Mouse (Mus musculus): ENCODE measurements at regions not wholly inside any gene's neighbourhood (a gene's known extent, or its start where the extent isn't known, plus 50 kb on each side); places are given as distances from the start of the nearest gene placed in this dataset.
A peak's percentile ranks its signal among the peaks of the same experiment; 100 is the strongest.

- Histone ChIP-seq H3K27ac (replicated peaks; ENCODE audit: low read depth, low read length) (no peak overlapping the region), H3K4me3 (ENCODE audit: insufficient read depth, low read depth, low read length) (no peak overlapping the region), H3K4me1 (ENCODE audit: control insufficient read depth, insufficient read depth, insufficient read length, low read length) (no peaks in the 10 kb centered on the region)
These were observed 198.7 kb downstream of the Ipo11 start for GRCm38 (mm10) chr13:106738011-106738410.

GRCm38 (mm10) chr13:106734323-106734722, 202.4 kb downstream of the Ipo11 start:
- Histone ChIP-seq H3K27ac (replicated peaks; ENCODE audit: low read depth, low read length) (no peak overlapping the region), H3K4me1 (ENCODE audit: control insufficient read depth, insufficient read depth, insufficient read length, low read length) (no peaks in the 10 kb centered on the region), H3K4me3 (ENCODE audit: insufficient read depth, low read depth, low read length) (no peak overlapping the region)

- H3K27ac ChIP-seq (replicated peaks; ENCODE audit: low read depth, low read length), result no peak overlapping the region
- no peak overlapping the region for H3K4me3 ChIP-seq (ENCODE audit: insufficient read depth, low read depth, low read length)
- no peaks in the 10 kb centered on the region for H3K4me1 ChIP-seq (ENCODE audit: control insufficient read depth, insufficient read depth, insufficient read length, low read length)
These were observed 203.9 kb downstream of the Ipo11 start for GRCm38 (mm10) chr13:106732906-106733305.

- Histone ChIP-seq H3K4me3 (ENCODE audit: insufficient read depth, low read depth, low read length) (no peak overlapping the region), H3K4me1 (ENCODE audit: control insufficient read depth, insufficient read depth, insufficient read length, low read length) (no peaks in the 10 kb centered on the region), H3K27ac (replicated peaks; ENCODE audit: low read depth, low read length) (no peak overlapping the region)
These were observed 213.4 kb downstream of the Ipo11 start for GRCm38 (mm10) chr13:106723315-106723714.

- H3K27ac ChIP-seq (replicated peaks; ENCODE audit: low read depth, low read length), result no peak overlapping the region
- no peaks in the 10 kb centered on the region for H3K4me1 ChIP-seq (ENCODE audit: control insufficient read depth, insufficient read depth, insufficient read length, low read length)
- H3K4me3 ChIP-seq (ENCODE audit: insufficient read depth, low read depth, low read length), result no peak overlapping the region
These were observed 215.6 kb downstream of the Ipo11 start for GRCm38 (mm10) chr13:106721167-106721566.

GRCm38 (mm10) chr13:106715771-106716170, 221.0 kb downstream of the Ipo11 start:
- H3K27ac ChIP-seq (replicated peaks; ENCODE audit: low read depth, low read length), result no peak overlapping the region
- H3K4me1 ChIP-seq (ENCODE audit: control insufficient read depth, insufficient read depth, insufficient read length, low read length), result no peaks in the 10 kb centered on the region

GRCm38 (mm10) chr13:106715234-106715633, 221.5 kb downstream of the Ipo11 start:
- Histone ChIP-seq H3K4me3 (ENCODE audit: insufficient read depth, low read depth, low read length) (no peak overlapping the region), H3K27ac (replicated peaks; ENCODE audit: low read depth, low read length) (no peak overlapping the region)

More at GRCm38 (mm10) chr13:106715771-106716170, 221.0 kb downstream of the Ipo11 start:
- no peak overlapping the region for H3K4me3 ChIP-seq (ENCODE audit: insufficient read depth, low read depth, low read length)

GRCm38 (mm10) chr13:106710580-106710979, 226.2 kb downstream of the Ipo11 start:
- no peaks in the 10 kb centered on the region for H3K4me1 ChIP-seq (ENCODE audit: control insufficient read depth, insufficient read depth, insufficient read length, low read length)
- no peak overlapping the region for H3K4me3 ChIP-seq (ENCODE audit: insufficient read depth, low read depth, low read length)
- no peak overlapping the region for H3K27ac ChIP-seq (replicated peaks; ENCODE audit: low read depth, low read length)

More at GRCm38 (mm10) chr13:106715234-106715633, 221.5 kb downstream of the Ipo11 start:
- no peaks in the 10 kb centered on the region for H3K4me1 ChIP-seq (ENCODE audit: control insufficient read depth, insufficient read depth, insufficient read length, low read length)

GRCm38 (mm10) chr13:106700376-106700775, 236.4 kb downstream of the Ipo11 start:
- H3K4me1 ChIP-seq (ENCODE audit: control insufficient read depth, insufficient read depth, insufficient read length, low read length), result no peaks in the 10 kb centered on the region
- no peak overlapping the region for H3K27ac ChIP-seq (replicated peaks; ENCODE audit: low read depth, low read length)
- H3K4me3 ChIP-seq (ENCODE audit: insufficient read depth, low read depth, low read length), result no peak overlapping the region

GRCm38 (mm10) chr13:106699957-106700356, 236.8 kb downstream of the Ipo11 start:
- no peaks in the 10 kb centered on the region for H3K4me1 ChIP-seq (ENCODE audit: control insufficient read depth, insufficient read depth, insufficient read length, low read length)
- no peak overlapping the region for H3K4me3 ChIP-seq (ENCODE audit: insufficient read depth, low read depth, low read length)
- no peak overlapping the region for H3K27ac ChIP-seq (replicated peaks; ENCODE audit: low read depth, low read length)

- peak overlapping the region; percentile 45; the same call in 1 of the 2 replicates for H3K4me3 ChIP-seq (ENCODE audit: insufficient read depth, low read depth, low read length)
- no peak overlapping the region for H3K27ac ChIP-seq (replicated peaks; ENCODE audit: low read depth, low read length)
- H3K4me1 ChIP-seq (ENCODE audit: control insufficient read depth, insufficient read depth, insufficient read length, low read length), result no peaks in the 10 kb centered on the region
These were observed 244.8 kb downstream of the Ipo11 start for GRCm38 (mm10) chr13:106691787-106692571.

GRCm38 (mm10) chr13:106690125-106690524, 246.6 kb downstream of the Ipo11 start:
- Histone ChIP-seq H3K4me1 (ENCODE audit: control insufficient read depth, insufficient read depth, insufficient read length, low read length) (no peaks in the 10 kb centered on the region), H3K27ac (replicated peaks; ENCODE audit: low read depth, low read length) (no peak overlapping the region), H3K4me3 (ENCODE audit: insufficient read depth, low read depth, low read length) (no peak overlapping the region)

GRCm38 (mm10) chr13:106689618-106690017, 247.1 kb downstream of the Ipo11 start:
- H3K4me3 ChIP-seq (ENCODE audit: insufficient read depth, low read depth, low read length), result no peak overlapping the region
- H3K27ac ChIP-seq (replicated peaks; ENCODE audit: low read depth, low read length), result no peak overlapping the region
- H3K4me1 ChIP-seq (ENCODE audit: control insufficient read depth, insufficient read depth, insufficient read length, low read length), result no peaks in the 10 kb centered on the region

GRCm38 (mm10) chr13:106689051-106689450, 247.7 kb downstream of the Ipo11 start:
- Histone ChIP-seq H3K4me3 (ENCODE audit: insufficient read depth, low read depth, low read length) (no peak overlapping the region), H3K4me1 (ENCODE audit: control insufficient read depth, insufficient read depth, insufficient read length, low read length) (no peaks in the 10 kb centered on the region), H3K27ac (replicated peaks; ENCODE audit: low read depth, low read length) (no peak overlapping the region)

- Histone ChIP-seq H3K27ac (replicated peaks; ENCODE audit: low read depth, low read length) (no peak overlapping the region), H3K4me3 (ENCODE audit: insufficient read depth, low read depth, low read length) (no peak overlapping the region), H3K4me1 (ENCODE audit: control insufficient read depth, insufficient read depth, insufficient read length, low read length) (no peaks in the 10 kb centered on the region)
These were observed 267.1 kb downstream of the Ipo11 start for GRCm38 (mm10) chr13:106669665-106670064.

- Histone ChIP-seq H3K27ac (replicated peaks; ENCODE audit: low read depth, low read length) (no peak overlapping the region), H3K4me3 (ENCODE audit: insufficient read depth, low read depth, low read length) (no peak overlapping the region), H3K4me1 (ENCODE audit: control insufficient read depth, insufficient read depth, insufficient read length, low read length) (no peaks in the 10 kb centered on the region)
These were observed 274.6 kb downstream of the Ipo11 start for GRCm38 (mm10) chr13:106662195-106662594.
